8 mouse cellular contexts compared by ENCODE assay signal in the genomic region with DNA sequence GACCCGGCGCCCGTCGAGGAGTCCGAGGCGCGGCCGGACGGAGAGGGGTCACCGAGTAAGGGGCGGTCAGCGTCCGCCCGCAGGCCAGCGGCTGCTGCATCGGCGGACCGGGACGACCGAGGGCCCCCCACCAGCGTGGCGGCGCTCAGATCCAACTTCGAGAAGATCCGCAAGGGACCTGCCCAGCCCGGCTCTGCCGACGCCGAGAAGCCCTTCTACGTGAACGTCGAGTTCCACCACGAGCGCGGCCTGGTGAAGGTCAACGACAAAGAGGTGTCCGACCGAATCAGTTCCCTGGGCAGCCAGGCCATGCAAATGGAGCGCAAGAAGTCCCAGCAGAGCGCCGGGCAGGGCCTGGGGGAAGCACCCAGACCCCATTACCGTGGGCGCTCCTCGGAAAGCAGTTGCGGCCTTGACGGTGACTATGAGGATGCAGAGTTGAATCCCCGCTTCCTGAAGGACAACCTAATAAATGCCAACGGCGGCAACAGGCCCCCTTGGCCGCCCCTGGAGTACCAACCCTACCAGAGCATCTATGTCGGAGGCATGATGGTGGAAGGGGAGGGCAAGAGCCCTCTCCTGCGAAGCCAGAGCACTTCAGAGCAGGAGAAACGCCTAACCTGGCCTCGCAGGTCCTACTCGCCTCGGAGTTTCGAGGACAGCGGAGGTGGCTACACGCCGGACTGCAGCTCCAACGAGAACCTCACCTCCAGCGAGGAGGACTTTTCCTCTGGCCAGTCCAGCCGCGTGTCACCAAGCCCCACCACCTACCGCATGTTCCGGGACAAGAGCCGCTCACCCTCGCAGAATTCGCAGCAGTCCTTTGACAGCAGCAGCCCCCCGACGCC. TPM values are rescaled to one million over a fixed set of nuclear protein-coding genes. Genes with fewer than 3 reads are reported as not detected.
DNase-seq lines count a peak whose midpoint lies in the region; ATAC-seq and TF ChIP-seq lines count a peak whose summit lies in the region.

No protein-coding gene starts in this region.

- no peaks in the 10 kb centered on the region for H3K36me3 ChIP-seq in hindbrain, embryonic 11.5 days (ENCODE audit: control insufficient read depth, insufficient read depth, low read length)
- H3K36me3 ChIP-seq in limb, embryonic 14.5 days (ENCODE audit: control insufficient read depth, insufficient read depth, low read length), result peaks cover 15% of the 10 kb centered on the region
- H3K36me3 ChIP-seq in neural tube, embryonic 13.5 days, result 0 out of 2 replicates have a peak, but pooled peaks cover 5% of the 10 kb centered on the region

- peak overlapping the region; percentile 89 for H3K9ac ChIP-seq in hindbrain, embryonic 11.5 days (ENCODE audit: low read depth, low read length)
- H3K9ac ChIP-seq in limb, embryonic 14.5 days (ENCODE audit: low read depth, low read length, severe bottlenecking), result peak overlapping the region; percentile 78
- peak overlapping the region; percentile 94 for H3K9ac ChIP-seq in neural tube, embryonic 13.5 days

- ATAC-seq in hindbrain, embryonic 11.5 days (ENCODE audit: low FRiP score), result no peak
- ATAC-seq in limb, embryonic 14.5 days (ENCODE audit: low FRiP score, low read depth), result no peak
- ATAC-seq in neural tube, embryonic 13.5 days (ENCODE audit: low read depth), result no peak

- H3K27ac ChIP-seq in hindbrain, embryonic 11.5 days (ENCODE audit: low read depth, low read length), result peak overlapping the region; percentile 82
- 0 out of 2 replicates have a peak overlapping the region, but pooled peaks have one; percentile 48 for H3K27ac ChIP-seq in limb, embryonic 14.5 days (replicated peaks; ENCODE audit: low read depth, low read length)
- peak overlapping the region; percentile 93 for H3K27ac ChIP-seq in neural tube, embryonic 13.5 days (replicated peaks)

- H3K4me1 ChIP-seq in hindbrain, embryonic 11.5 days (replicated peaks; ENCODE audit: control insufficient read depth, insufficient read depth, low read length), result peaks cover 9% of the 10 kb centered on the region
- peaks cover 32% of the 10 kb centered on the region for H3K4me1 ChIP-seq in limb, embryonic 14.5 days (ENCODE audit: control insufficient read depth, insufficient read depth, low read length)
- H3K4me1 ChIP-seq in neural tube, embryonic 13.5 days (replicated peaks), result peaks cover 78% of the 10 kb centered on the region

- peaks cover 4% of the 10 kb centered on the region; the same call in 1 of the 2 replicates for H3K27me3 ChIP-seq in hindbrain, embryonic 11.5 days (ENCODE audit: control insufficient read depth, insufficient read depth, low read length)
- H3K27me3 ChIP-seq in limb, embryonic 14.5 days (ENCODE audit: control insufficient read depth, insufficient read depth, low read length), result no peaks in the 10 kb centered on the region
- H3K27me3 ChIP-seq in neural tube, embryonic 13.5 days, result no peaks in the 10 kb centered on the region

- DNase-seq in cerebellum, adult 8-10 months, result peak; percentile 34
- no peak for DNase-seq in cerebellum, adult 11 months
- DNase-seq in CD8-positive naive resting alpha-beta T cell, adult 2 months (ENCODE audit: low read depth in 2 of 2, low spot score in 2 of 2), result peak; percentile 5 to 9
- peak; percentile 54 for DNase-seq in embryo, embryonic 9.5 days (ENCODE audit: extremely low spot score)
- peak; percentile 56 for DNase-seq in hindbrain, embryonic 11.5 days (ENCODE audit: low spot score)
- no peak for DNase-seq in limb, embryonic 14.5 days (ENCODE audit: low spot score)
- no peak for DNase-seq in frontal cortex, postnatal 10 days (ENCODE audit: low spot score in 2 of 2)

- peak overlapping the region; percentile 86 for H3K4me3 ChIP-seq in hindbrain, embryonic 11.5 days (ENCODE audit: low read depth, low read length)
- peak overlapping the region; percentile 92 for H3K4me3 ChIP-seq in limb, embryonic 14.5 days (replicated peaks; ENCODE audit: low read length)
- H3K4me3 ChIP-seq in neural tube, embryonic 13.5 days, result peak overlapping the region; percentile 88

- H3K9me3 ChIP-seq in hindbrain, embryonic 11.5 days (ENCODE audit: control insufficient read depth, low read length), result no peaks in the 10 kb centered on the region
- no peaks in the 10 kb centered on the region for H3K9me3 ChIP-seq in limb, embryonic 14.5 days (ENCODE audit: control insufficient read depth, low read length)
- H3K9me3 ChIP-seq in neural tube, embryonic 13.5 days, result no peaks in the 10 kb centered on the region

- peak overlapping the region; percentile 86 for H3K4me2 ChIP-seq in hindbrain, embryonic 11.5 days (replicated peaks; ENCODE audit: low read depth, low read length)
- peak overlapping the region; percentile 86 for H3K4me2 ChIP-seq in limb, embryonic 14.5 days (replicated peaks; ENCODE audit: low read depth, low read length, severe bottlenecking)
- peak overlapping the region; percentile 84 for H3K4me2 ChIP-seq in neural tube, embryonic 13.5 days

- no peak for TF ChIP-seq POLR2A in limb, embryonic 14.5 days (IDR thresholded peaks at IDR 0.05; ENCODE audit: borderline replicate concordance, extremely low read depth, insufficient read depth, insufficient read length)

- under 1% methylated on average over 71 of the region's 71 CpGs for WGBS in hindbrain, embryonic 11.5 days
- WGBS in limb, embryonic 14.5 days, result 2% methylated on average over 71 of the region's 71 CpGs
- WGBS in neural tube, embryonic 13.5 days, result 2% methylated on average over 70 of the region's 71 CpGs

RNA-seq across cellular contexts. Expression of a gene that starts 1.2 kb away (rescaled TPM):
- polyA plus RNA-seq in hindbrain, embryonic 11.5 days (2014; fragmentation: Nextera tagmentation; extraction: Ambion mirVana), result 10.5 and 15.2 TPM in 2 replicates
- polyA plus RNA-seq in limb, embryonic 14.5 days (2012; rRNA removed), result 26.8 and 30.7 TPM in 2 replicates
- polyA plus RNA-seq in limb, embryonic 14.5 days (2014; fragmentation: Nextera tagmentation; extraction: Ambion mirVana), result 10.0 and 11.3 TPM in 2 replicates
- 14.5 and 16.8 TPM in 2 replicates for polyA plus RNA-seq in neural tube, embryonic 13.5 days (2015; fragmentation: Nextera tagmentation; extraction: Ambion mirVana)

RNA-seq across cellular contexts. Expression of a gene that starts 24.7 kb away (rescaled TPM):
- 6.8 and 9.3 TPM in 2 replicates for polyA plus RNA-seq in hindbrain, embryonic 11.5 days (2014; fragmentation: Nextera tagmentation; extraction: Ambion mirVana)
- 17.6 and 24.7 TPM in 2 replicates for polyA plus RNA-seq in limb, embryonic 14.5 days (2012; rRNA removed)
- 6.0 and 8.1 TPM in 2 replicates for polyA plus RNA-seq in limb, embryonic 14.5 days (2014; fragmentation: Nextera tagmentation; extraction: Ambion mirVana)
- polyA plus RNA-seq in neural tube, embryonic 13.5 days (2015; fragmentation: Nextera tagmentation; extraction: Ambion mirVana), result 12.3 TPM in 2 replicates

RNA-seq across cellular contexts. Expression of a gene that starts 29.2 kb away (rescaled TPM):
- 0.15 and 0.46 TPM in 2 replicates for polyA plus RNA-seq in hindbrain, embryonic 11.5 days (2014; fragmentation: Nextera tagmentation; extraction: Ambion mirVana)
- not detected in 2 replicates for polyA plus RNA-seq in limb, embryonic 14.5 days (2012; rRNA removed)
- polyA plus RNA-seq in limb, embryonic 14.5 days (2014; fragmentation: Nextera tagmentation; extraction: Ambion mirVana), result not detected in 2 replicates
- polyA plus RNA-seq in neural tube, embryonic 13.5 days (2015; fragmentation: Nextera tagmentation; extraction: Ambion mirVana), result 0.35 TPM in 1 of 2 replicates, not detected in the other

Comparison
In these comparisons a context has a peak if more than half of its experiments do, and no peak if none do; other contexts are left out.
1. DNase-seq: peak in cerebellum, adult 8-10 months (single experiment), CD8-positive naive resting alpha-beta T cell, adult 2 months (2 of 2), embryo, embryonic 9.5 days (single experiment) and hindbrain, embryonic 11.5 days (single experiment); none in cerebellum, adult 11 months (single experiment), limb, embryonic 14.5 days (single experiment) and frontal cortex, postnatal 10 days (0 of 2).
2. Peak in every context shown above with its lines, with median percentiles within 50 percentile points of each other: H3K27ac ChIP-seq, H3K4me2 ChIP-seq, H3K4me3 ChIP-seq and H3K9ac ChIP-seq.